Mouse (Mus musculus) adrenal gland, postnatal 4 days (tissue): ENCODE data around the gene Habp4. TPM values are rescaled to one million over a fixed set of nuclear protein-coding genes. Genes with fewer than 3 reads are reported as not detected.

ENCODE experiments used
- DNase-seq, 2 experiments: peaks; one replicate each; pipeline ENCODE4 v3.0.0; 2021 to 2022; ENCODE audit warnings: low spot score in 2 of 2, mixed read lengths in 2 of 2
- total RNA-seq, 2 experiments: library from RNA; stranded (reverse); gene quantifications; 2 replicates each; pipeline ENCODE4 v1.2.3; 2021

The Habp4 gene
- total RNA-seq, 2 experiments from 2014 or later, result 29.3 to 32.4 TPM

- DNase-seq, result no peak
Observed at GRCm38 (mm10) chr13:64169746-64170145, 8.1 kb downstream of the Habp4 start.

- no peak for DNase-seq
Observed at GRCm38 (mm10) chr13:64178000-64178399, 16.4 kb downstream of the Habp4 start.

GRCm38 (mm10) chr13:64178746-64179652 is 17.4 kb downstream of the Habp4 start:
- DNase-seq, result no peak

GRCm38 (mm10) chr13:64180300-64180699 is 18.7 kb downstream of the Habp4 start:
- no peak for DNase-seq

- peak; percentile 27 to 58 for DNase-seq
Observed at GRCm38 (mm10) chr13:64180888-64181287, 19.3 kb downstream of the Habp4 start.

GRCm38 (mm10) chr13:64182091-64182490 is 20.5 kb downstream of the Habp4 start:
- no peak for DNase-seq

GRCm38 (mm10) chr13:64183583-64183982 is 22.0 kb downstream of the Habp4 start:
- no peak for DNase-seq

DNA sequence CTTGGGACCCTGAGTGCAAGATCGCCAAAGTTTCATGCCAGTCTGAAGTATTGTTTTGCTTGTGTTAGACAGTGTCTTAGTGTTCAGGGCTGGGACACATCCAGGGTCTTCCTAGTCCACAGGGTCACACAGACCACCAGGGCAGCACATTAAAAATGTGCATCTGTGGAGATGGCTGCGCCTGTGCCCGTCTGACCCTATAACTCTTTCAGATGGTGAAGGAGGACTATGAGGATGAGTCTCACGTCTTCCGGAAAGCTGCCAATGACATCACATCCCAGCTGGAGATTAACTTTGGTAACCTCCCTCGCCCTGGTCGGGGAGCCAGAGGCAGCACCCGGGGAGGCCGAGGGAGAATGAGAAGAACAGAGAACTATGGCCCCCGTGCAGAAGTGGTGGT is 22.7 kb downstream of the Habp4 start:
- DNase-seq, result no peak

DNA sequence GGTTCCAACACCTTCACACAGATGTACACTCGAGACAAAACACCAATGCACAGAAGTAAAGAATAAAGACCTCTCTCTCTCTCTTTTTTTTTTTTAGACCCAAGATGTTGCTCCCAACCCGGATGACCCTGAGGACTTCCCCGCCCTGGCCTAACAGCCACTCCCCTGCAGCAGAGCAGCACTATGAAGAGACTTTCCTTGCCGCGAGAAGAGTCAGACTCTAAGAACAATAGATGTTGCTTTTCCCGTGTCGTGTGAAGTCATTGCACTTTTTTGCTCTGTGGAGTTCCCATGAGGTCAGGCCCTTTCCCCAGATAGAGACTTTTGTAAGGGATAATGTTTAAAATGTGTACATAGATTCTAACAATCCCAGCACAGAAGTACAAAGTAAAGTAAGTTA is 23.6 kb downstream of the Habp4 start:
- no peak for DNase-seq

- no peak for DNase-seq
Observed at GRCm38 (mm10) chr13:64185586-64185985, 24.0 kb downstream of the Habp4 start.

GRCm38 (mm10) chr13:64186516-64186915 is 24.9 kb downstream of the Habp4 start:
- no peak for DNase-seq

DNA sequence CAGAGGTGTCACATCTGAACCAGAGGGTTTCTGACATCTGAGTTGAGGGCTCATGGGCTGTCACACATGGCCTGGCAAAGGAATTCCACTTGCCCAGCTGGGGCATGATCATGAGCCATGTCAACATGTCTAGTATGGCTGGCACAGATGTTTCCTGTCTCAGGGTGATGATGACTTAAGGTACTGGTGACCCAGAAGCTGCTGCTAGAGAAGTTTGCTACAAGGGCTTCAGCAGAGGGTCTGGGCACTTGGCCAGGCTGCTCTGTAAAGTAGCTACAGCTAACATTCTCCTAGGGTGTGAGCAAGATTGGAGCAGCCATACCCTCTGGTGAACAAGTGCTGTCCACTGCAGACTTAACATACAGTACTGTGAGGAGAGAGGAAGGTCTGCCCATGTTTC is 25.4 kb downstream of the Habp4 start:
- no peak for DNase-seq

GRCm38 (mm10) chr13:64197899-64198298 is 36.3 kb downstream of the Habp4 start:
- no peak for DNase-seq

- DNase-seq, result no peak
Observed at GRCm38 (mm10) chr13:64198310-64198709, 36.7 kb downstream of the Habp4 start.

- no peak for DNase-seq
Observed at GRCm38 (mm10) chr13:64200911-64201310, 39.3 kb downstream of the Habp4 start.

- no peak for DNase-seq
Observed at GRCm38 (mm10) chr13:64204726-64205125, 43.1 kb downstream of the Habp4 start.

- no peak for DNase-seq
Observed at GRCm38 (mm10) chr13:64205186-64205585, 43.6 kb downstream of the Habp4 start.

- no peak for DNase-seq
Observed at GRCm38 (mm10) chr13:64208146-64208545, 46.5 kb downstream of the Habp4 start.

GRCm38 (mm10) chr13:64211995-64212603 is 50.5 kb downstream of the Habp4 start:
- DNase-seq, result no peak

GRCm38 (mm10) chr13:64214891-64215290 is 53.3 kb downstream of the Habp4 start:
- no peak for DNase-seq

GRCm38 (mm10) chr13:64225738-64226137 is 64.1 kb downstream of the Habp4 start:
- no peak for DNase-seq

GRCm38 (mm10) chr13:64226725-64227124 is 65.1 kb downstream of the Habp4 start:
- no peak for DNase-seq

- no peak for DNase-seq
Observed at GRCm38 (mm10) chr13:64233139-64233538, 71.5 kb downstream of the Habp4 start.
